Mouse (Mus musculus): Measurements from ENCODE around the gene Lrtm2. TPM values are rescaled to one million over a fixed set of nuclear protein-coding genes. Genes with fewer than 3 reads are reported as not detected.
"Not testable (repeated sequence)": the region's sequence is repeated elsewhere in the genome, so short reads cannot be mapped to it uniquely, and the experiment has no call there.

Lrtm2 gene
- polyA plus RNA-seq (2012; rRNA removed), result 9.6 and 12.9 TPM in 2 replicates

- peak; percentile 87 for DNase-seq (ENCODE audit: low read depth)
- TF ChIP-seq POLR2A (IDR thresholded peaks at IDR 0.05; ENCODE audit: borderline replicate concordance, extremely low read depth, insufficient read depth, insufficient read length, poor library complexity, severe bottlenecking) (peak; percentile 9; the same call in 1 of the 2 replicates), CTCF (IDR thresholded peaks at IDR 0.05; ENCODE audit: borderline replicate concordance, extremely low read depth, insufficient read depth, insufficient read length) (no peak)
Observed at GRCm38 (mm10) chr6:119330506-119330905, at the start of gene Lrtm2. TSS of gene Lrtm2 (minus strand) at chr6:119330766.

GRCm38 (mm10) chr6:119378631-119379030, 48.1 kb upstream of the Lrtm2 start:
- no peak for DNase-seq (ENCODE audit: low read depth)
- no peak for TF ChIP-seq CTCF (IDR thresholded peaks at IDR 0.05; ENCODE audit: borderline replicate concordance, extremely low read depth, insufficient read depth, insufficient read length)
- TF ChIP-seq POLR2A (IDR thresholded peaks at IDR 0.05; ENCODE audit: borderline replicate concordance, extremely low read depth, insufficient read depth, insufficient read length, poor library complexity, severe bottlenecking), result no peak

GRCm38 (mm10) chr6:119377613-119378012, 47.0 kb upstream of the Lrtm2 start:
- no peak for DNase-seq (ENCODE audit: low read depth)
- no peak for TF ChIP-seq CTCF (IDR thresholded peaks at IDR 0.05; ENCODE audit: borderline replicate concordance, extremely low read depth, insufficient read depth, insufficient read length)

- no peak for DNase-seq (ENCODE audit: low read depth)
- no peak for TF ChIP-seq CTCF (IDR thresholded peaks at IDR 0.05; ENCODE audit: borderline replicate concordance, extremely low read depth, insufficient read depth, insufficient read length)
- no peak for TF ChIP-seq POLR2A (IDR thresholded peaks at IDR 0.05; ENCODE audit: borderline replicate concordance, extremely low read depth, insufficient read depth, insufficient read length, poor library complexity, severe bottlenecking)
Observed at GRCm38 (mm10) chr6:119375035-119375434, 44.5 kb upstream of the Lrtm2 start.

- no peak for DNase-seq (ENCODE audit: low read depth)
- no peak for TF ChIP-seq CTCF (IDR thresholded peaks at IDR 0.05; ENCODE audit: borderline replicate concordance, extremely low read depth, insufficient read depth, insufficient read length)
- TF ChIP-seq POLR2A (IDR thresholded peaks at IDR 0.05; ENCODE audit: borderline replicate concordance, extremely low read depth, insufficient read depth, insufficient read length, poor library complexity, severe bottlenecking), result no peak
Observed at GRCm38 (mm10) chr6:119373000-119373705, 42.6 kb upstream of the Lrtm2 start.

GRCm38 (mm10) chr6:119372237-119372636, 41.7 kb upstream of the Lrtm2 start:
- no peak for DNase-seq (ENCODE audit: low read depth)

GRCm38 (mm10) chr6:119371624-119372023, 41.1 kb upstream of the Lrtm2 start:
- DNase-seq (ENCODE audit: low read depth), result peak; percentile 17
- TF ChIP-seq CTCF (IDR thresholded peaks at IDR 0.05; ENCODE audit: borderline replicate concordance, extremely low read depth, insufficient read depth, insufficient read length), result no peak
- no peak for TF ChIP-seq POLR2A (IDR thresholded peaks at IDR 0.05; ENCODE audit: borderline replicate concordance, extremely low read depth, insufficient read depth, insufficient read length, poor library complexity, severe bottlenecking)

More at GRCm38 (mm10) chr6:119372237-119372636, 41.7 kb upstream of the Lrtm2 start:
- TF ChIP-seq POLR2A (IDR thresholded peaks at IDR 0.05; ENCODE audit: borderline replicate concordance, extremely low read depth, insufficient read depth, insufficient read length, poor library complexity, severe bottlenecking), result no peak
- no peak for TF ChIP-seq CTCF (IDR thresholded peaks at IDR 0.05; ENCODE audit: borderline replicate concordance, extremely low read depth, insufficient read depth, insufficient read length)

GRCm38 (mm10) chr6:119367382-119367781, 36.8 kb upstream of the Lrtm2 start:
- no peak for TF ChIP-seq CTCF (IDR thresholded peaks at IDR 0.05; ENCODE audit: borderline replicate concordance, extremely low read depth, insufficient read depth, insufficient read length)
- TF ChIP-seq POLR2A (IDR thresholded peaks at IDR 0.05; ENCODE audit: borderline replicate concordance, extremely low read depth, insufficient read depth, insufficient read length, poor library complexity, severe bottlenecking), result no peak
- no peak for DNase-seq (ENCODE audit: low read depth)

- not testable (repeated sequence) for DNase-seq (ENCODE audit: low read depth)
Observed at GRCm38 (mm10) chr6:119366800-119367199, 36.2 kb upstream of the Lrtm2 start.

GRCm38 (mm10) chr6:119363593-119363992, 33.0 kb upstream of the Lrtm2 start:
- DNase-seq (ENCODE audit: low read depth), result no peak
- TF ChIP-seq POLR2A (IDR thresholded peaks at IDR 0.05; ENCODE audit: borderline replicate concordance, extremely low read depth, insufficient read depth, insufficient read length, poor library complexity, severe bottlenecking) (no peak), CTCF (IDR thresholded peaks at IDR 0.05; ENCODE audit: borderline replicate concordance, extremely low read depth, insufficient read depth, insufficient read length) (no peak)

- TF ChIP-seq POLR2A (IDR thresholded peaks at IDR 0.05; ENCODE audit: borderline replicate concordance, extremely low read depth, insufficient read depth, insufficient read length, poor library complexity, severe bottlenecking) (no peak), CTCF (IDR thresholded peaks at IDR 0.05; ENCODE audit: borderline replicate concordance, extremely low read depth, insufficient read depth, insufficient read length) (no peak)
- no peak for DNase-seq (ENCODE audit: low read depth)
Observed at GRCm38 (mm10) chr6:119360925-119361702, 30.5 kb upstream of the Lrtm2 start.

- not testable (repeated sequence) for DNase-seq (ENCODE audit: low read depth)
Observed at GRCm38 (mm10) chr6:119360250-119360649, 29.7 kb upstream of the Lrtm2 start.

All from brain, embryonic 14.5 days (tissue).